Mouse (Mus musculus): ENCODE data around the gene Pgpep1.
A peak's percentile ranks its signal among the peaks of the same experiment; 100 is the strongest.

Gene Pgpep1

DNA sequence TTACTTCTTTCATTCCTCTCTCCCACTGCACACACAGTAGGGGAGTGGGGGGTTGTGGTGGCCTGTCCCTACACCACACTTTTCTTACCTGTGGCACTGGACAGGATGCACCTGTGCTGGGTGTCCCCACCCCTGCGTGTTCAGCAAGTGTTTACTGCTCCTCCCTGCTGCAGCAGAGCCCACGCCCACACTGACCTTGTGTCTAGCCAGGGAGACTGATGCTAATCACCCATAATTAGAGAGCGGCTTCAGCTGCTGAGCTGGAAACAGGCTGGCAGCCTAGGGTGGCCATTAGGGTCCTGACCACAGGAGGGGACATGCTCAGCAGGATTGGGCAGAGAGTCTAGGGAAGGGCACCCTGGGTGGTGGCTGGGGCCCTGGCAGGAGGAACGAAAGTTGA is 14.5 kb upstream of the Pgpep1 start:
- Histone ChIP-seq H3K27me3 (ENCODE audit: insufficient read depth, low read length) (no peaks in the 10 kb centered on the region), H3K4me1 (replicated peaks; ENCODE audit: low read depth, low read length) (peaks cover 86% of the 10 kb centered on the region), H3K9me3 (ENCODE audit: low read length) (no peaks in the 10 kb centered on the region), H3K36me3 (ENCODE audit: insufficient read depth, low read length) (peaks cover 47% of the 10 kb centered on the region), H3K4me3 (replicated peaks; ENCODE audit: low read length) (peak overlapping the region; percentile 87)
- no peak for TF ChIP-seq POU5F1 (IDR thresholded peaks at IDR 0.05; ENCODE audit: borderline replicate concordance, low read length)
- no peak for TF ChIP-seq CTCF (conservative IDR thresholded peaks at IDR 0.05; ENCODE audit: low read length)
- no peak for TF ChIP-seq NANOG (IDR thresholded peaks at IDR 0.05; ENCODE audit: borderline replicate concordance, low read length)

- H3K4me3 ChIP-seq (replicated peaks; ENCODE audit: low read length): peak overlapping the region; percentile 87
- peaks cover 41% of the 10 kb centered on the region for H3K36me3 ChIP-seq (ENCODE audit: insufficient read depth, low read length)
- peaks cover 80% of the 10 kb centered on the region for H3K4me1 ChIP-seq (replicated peaks; ENCODE audit: low read depth, low read length)
- H3K27me3 ChIP-seq (ENCODE audit: insufficient read depth, low read length): no peaks in the 10 kb centered on the region
- H3K9me3 ChIP-seq (ENCODE audit: low read length): no peaks in the 10 kb centered on the region
- TF ChIP-seq POU5F1 (IDR thresholded peaks at IDR 0.05; ENCODE audit: borderline replicate concordance, low read length) (no peak), NANOG (IDR thresholded peaks at IDR 0.05; ENCODE audit: borderline replicate concordance, low read length) (no peak), CTCF (conservative IDR thresholded peaks at IDR 0.05; ENCODE audit: low read length) (no peak)
These were observed 13.9 kb upstream of the Pgpep1 start for GRCm38 (mm10) chr8:70674109-70674508.

GRCm38 (mm10) chr8:70673079-70673856 is 13.1 kb upstream of the Pgpep1 start, which contains the start of gene Lsm4:
Gene Lsm4, plus strand, starts transcription at chr8:70673248.
- Histone ChIP-seq H3K9me3 (ENCODE audit: low read length) (no peaks in the 10 kb centered on the region), H3K36me3 (ENCODE audit: insufficient read depth, low read length) (peaks cover 32% of the 10 kb centered on the region), H3K27me3 (ENCODE audit: insufficient read depth, low read length) (no peaks in the 10 kb centered on the region), H3K4me1 (replicated peaks; ENCODE audit: low read depth, low read length) (peaks cover 76% of the 10 kb centered on the region), H3K4me3 (replicated peaks; ENCODE audit: low read length) (peak within 1 kb of the TSS; percentile 87)
- TF ChIP-seq CTCF (conservative IDR thresholded peaks at IDR 0.05; ENCODE audit: low read length) (peak; percentile 66), POU5F1 (IDR thresholded peaks at IDR 0.05; ENCODE audit: borderline replicate concordance, low read length) (no peak), NANOG (IDR thresholded peaks at IDR 0.05; ENCODE audit: borderline replicate concordance, low read length) (no peak)

DNA sequence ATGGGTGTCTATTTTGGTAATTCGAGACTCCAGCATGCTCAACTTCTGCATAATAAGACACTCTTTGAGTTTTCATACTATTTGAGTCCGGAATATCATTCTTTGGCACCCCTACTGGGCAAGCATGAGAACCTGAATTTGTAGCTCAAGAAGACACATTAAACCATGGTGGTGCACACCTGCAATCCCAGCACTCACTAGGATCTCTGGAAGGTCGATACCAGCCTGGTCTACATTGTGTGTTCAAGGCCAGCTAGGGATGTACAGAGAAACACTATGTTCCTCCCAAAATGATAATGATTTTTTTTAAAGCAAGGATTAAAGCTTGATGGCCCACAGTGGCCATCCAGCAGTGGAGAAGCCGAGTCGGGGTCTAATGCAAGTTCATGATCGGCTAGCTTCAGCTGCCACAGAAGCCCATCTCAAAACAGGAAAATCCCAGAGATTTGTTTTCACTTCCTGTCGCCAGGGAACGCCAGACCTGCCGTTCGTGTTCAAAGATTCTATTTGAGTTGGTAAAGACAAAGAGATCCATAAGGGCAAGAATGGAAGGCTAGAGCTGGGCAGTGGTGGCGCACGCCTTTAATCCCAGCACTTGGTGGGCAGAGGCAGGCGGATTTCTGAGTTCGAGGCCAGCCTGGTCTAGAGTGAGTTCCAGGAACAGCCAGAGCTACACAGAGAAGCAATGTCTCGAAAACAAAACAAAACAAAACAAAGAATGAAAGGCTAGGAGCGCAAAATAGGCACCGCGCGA is 12.3 kb upstream of the Pgpep1 start:
- H3K36me3 ChIP-seq (ENCODE audit: insufficient read depth, low read length): peaks cover 25% of the 10 kb centered on the region
- H3K9me3 ChIP-seq (ENCODE audit: low read length): no peaks in the 10 kb centered on the region
- no peak for TF ChIP-seq CTCF (conservative IDR thresholded peaks at IDR 0.05; ENCODE audit: low read length)
- TF ChIP-seq NANOG (IDR thresholded peaks at IDR 0.05; ENCODE audit: borderline replicate concordance, low read length): no peak
- H3K4me1 ChIP-seq (replicated peaks; ENCODE audit: low read depth, low read length): peaks cover 70% of the 10 kb centered on the region
- H3K4me3 ChIP-seq (replicated peaks; ENCODE audit: low read length): peak overlapping the region; percentile 87
- no peaks in the 10 kb centered on the region for H3K27me3 ChIP-seq (ENCODE audit: insufficient read depth, low read length)

DNA sequence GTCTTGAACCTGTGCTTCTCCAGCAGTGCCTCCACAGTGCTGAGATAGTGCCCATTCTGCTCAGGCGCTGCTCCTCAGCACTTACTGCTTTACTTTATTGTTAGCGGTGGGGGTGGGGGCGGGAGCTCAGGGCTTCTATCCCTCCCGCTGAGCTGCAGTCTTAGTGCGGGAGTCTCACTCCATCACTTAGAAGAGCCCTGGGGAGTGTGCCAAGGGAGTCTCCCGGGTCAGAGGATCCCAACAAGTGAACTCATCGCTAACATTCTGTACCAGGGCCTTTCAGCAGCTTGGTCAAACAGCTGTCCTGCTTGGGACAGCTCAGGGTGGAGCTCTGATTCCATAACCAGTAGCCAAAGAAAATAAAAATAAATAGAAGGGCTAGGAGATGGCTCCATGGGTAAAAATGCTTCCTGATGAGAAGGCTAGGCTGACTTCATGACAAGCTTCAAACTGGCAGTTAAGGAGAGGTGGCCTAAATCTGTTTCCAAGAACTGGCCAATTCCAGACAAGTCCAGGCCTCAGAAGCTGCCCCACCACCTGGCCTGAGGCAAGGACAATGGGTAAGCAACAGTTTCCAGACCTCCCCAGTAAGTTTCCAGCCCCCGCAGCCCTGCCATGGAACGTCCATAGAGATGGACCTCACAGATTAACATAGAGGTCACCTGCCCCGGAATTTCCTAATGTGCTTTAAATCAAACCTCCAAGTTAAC is 11.6 kb upstream of the Pgpep1 start:
- Histone ChIP-seq H3K9me3 (ENCODE audit: low read length) (no peaks in the 10 kb centered on the region), H3K36me3 (ENCODE audit: insufficient read depth, low read length) (peaks cover 18% of the 10 kb centered on the region), H3K4me1 (replicated peaks; ENCODE audit: low read depth, low read length) (peaks cover 69% of the 10 kb centered on the region), H3K4me3 (replicated peaks; ENCODE audit: low read length) (peak overlapping the region; percentile 87; the same call in 1 of the 2 replicates), H3K27me3 (ENCODE audit: insufficient read depth, low read length) (no peaks in the 10 kb centered on the region)
- TF ChIP-seq POU5F1 (IDR thresholded peaks at IDR 0.05; ENCODE audit: borderline replicate concordance, low read length) (no peak), NANOG (IDR thresholded peaks at IDR 0.05; ENCODE audit: borderline replicate concordance, low read length) (no peak), CTCF (conservative IDR thresholded peaks at IDR 0.05; ENCODE audit: low read length) (no peak)

GRCm38 (mm10) chr8:70667071-70667470 is 6.9 kb upstream of the Pgpep1 start:
- H3K4me1 ChIP-seq (replicated peaks; ENCODE audit: low read depth, low read length): peaks cover 46% of the 10 kb centered on the region
- H3K36me3 ChIP-seq (ENCODE audit: insufficient read depth, low read length): no peaks in the 10 kb centered on the region
- no peaks in the 10 kb centered on the region for H3K27me3 ChIP-seq (ENCODE audit: insufficient read depth, low read length)
- TF ChIP-seq NANOG (IDR thresholded peaks at IDR 0.05; ENCODE audit: borderline replicate concordance, low read length): no peak
- TF ChIP-seq CTCF (conservative IDR thresholded peaks at IDR 0.05; ENCODE audit: low read length): no peak
- TF ChIP-seq POU5F1 (IDR thresholded peaks at IDR 0.05; ENCODE audit: borderline replicate concordance, low read length): no peak
- H3K9me3 ChIP-seq (ENCODE audit: low read length): no peaks in the 10 kb centered on the region
- no peak overlapping the region for H3K4me3 ChIP-seq (replicated peaks; ENCODE audit: low read length)

DNA sequence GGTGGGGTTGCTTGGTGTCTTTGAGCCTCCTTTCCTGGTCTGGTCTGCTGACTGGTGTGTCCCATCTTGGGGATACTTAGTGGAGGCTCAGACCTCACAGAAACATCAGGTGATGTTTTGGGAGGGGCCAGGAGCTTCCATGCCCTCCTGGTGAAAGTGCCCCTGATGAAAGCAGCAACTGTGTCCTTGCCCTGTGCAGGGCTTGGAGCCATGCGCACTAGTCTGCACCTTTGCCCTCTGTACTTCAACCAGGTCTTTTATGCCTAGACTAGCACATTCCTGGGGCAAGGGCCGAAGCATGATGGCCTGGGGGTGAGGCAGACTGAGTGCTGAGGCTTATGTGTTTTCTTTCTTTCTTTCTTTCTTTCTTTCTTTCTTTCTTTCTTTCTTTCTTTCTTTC is 5.4 kb upstream of the Pgpep1 start:
- H3K4me1 ChIP-seq (replicated peaks; ENCODE audit: low read depth, low read length): peaks cover 43% of the 10 kb centered on the region

DNA sequence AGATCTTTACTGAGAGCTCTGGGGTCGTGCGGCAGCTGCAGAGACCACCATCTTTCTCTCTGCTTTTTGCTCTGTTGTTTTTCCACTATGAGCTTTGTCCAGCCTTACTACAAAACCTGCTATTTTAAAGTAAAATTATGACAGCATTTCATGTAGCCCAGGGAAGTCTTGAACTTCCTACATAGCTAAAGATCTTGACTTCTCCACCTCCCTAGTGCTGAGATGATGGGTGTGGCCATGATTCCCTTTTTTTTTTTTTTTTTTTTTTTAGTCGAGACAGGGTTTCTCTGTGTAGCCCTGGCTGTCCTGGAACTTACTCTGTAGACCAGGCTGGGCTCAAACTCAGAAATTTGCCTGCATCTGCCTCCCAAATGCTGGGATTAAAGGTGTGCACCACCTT is 4.4 kb upstream of the Pgpep1 start:
- TF ChIP-seq NANOG (IDR thresholded peaks at IDR 0.05; ENCODE audit: borderline replicate concordance, low read length) (no peak), POU5F1 (IDR thresholded peaks at IDR 0.05; ENCODE audit: borderline replicate concordance, low read length) (no peak), CTCF (conservative IDR thresholded peaks at IDR 0.05; ENCODE audit: low read length) (no peak)
- H3K36me3 ChIP-seq (ENCODE audit: insufficient read depth, low read length): no peaks in the 10 kb centered on the region
- H3K4me1 ChIP-seq (replicated peaks; ENCODE audit: low read depth, low read length): peaks cover 45% of the 10 kb centered on the region
- no peaks in the 10 kb centered on the region for H3K9me3 ChIP-seq (ENCODE audit: low read length)
- H3K4me3 ChIP-seq (replicated peaks; ENCODE audit: low read length): no peak overlapping the region
- H3K27me3 ChIP-seq (ENCODE audit: insufficient read depth, low read length): no peaks in the 10 kb centered on the region

More for the DNA sequence above, 5.4 kb upstream of the Pgpep1 start:
- Histone ChIP-seq H3K36me3 (ENCODE audit: insufficient read depth, low read length) (no peaks in the 10 kb centered on the region), H3K27me3 (ENCODE audit: insufficient read depth, low read length) (no peaks in the 10 kb centered on the region), H3K4me3 (replicated peaks; ENCODE audit: low read length) (0 out of 2 replicates have a peak overlapping the region, but pooled peaks have one; percentile 4), H3K9me3 (ENCODE audit: low read length) (no peaks in the 10 kb centered on the region)
- TF ChIP-seq CTCF (conservative IDR thresholded peaks at IDR 0.05; ENCODE audit: low read length) (no peak), NANOG (IDR thresholded peaks at IDR 0.05; ENCODE audit: borderline replicate concordance, low read length) (no peak), POU5F1 (IDR thresholded peaks at IDR 0.05; ENCODE audit: borderline replicate concordance, low read length) (no peak)
